Mouse (Mus musculus) lung, embryonic 14.5 days (tissue): Measurements from ENCODE around the gene Fbxo48. TPM values are rescaled to one million over a fixed set of nuclear protein-coding genes. Genes with fewer than 3 reads are reported as not detected.

Source experiments
- ATAC-seq: fragments of 200-750 bp; cut with Nextera tagmentation; 2 replicates; pipeline ENCODE4 v1.8.0; 2017; ENCODE audit warnings: mild to moderate bottlenecking, moderate TSS enrichment, moderate library complexity; ENCODE audit not compliant: insufficient read depth
- DNase-seq: peaks from one replicate; pipeline ENCODE4 v3.0.0-alpha.2; 2015
- H3K27ac ChIP-seq: fragments of 300-500 bp; sonication (generic); 2 replicates; pipeline ENCODE4 v1.5.1; 2014; ENCODE audit warnings: low read depth, mild to moderate bottlenecking, moderate library complexity
- H3K27me3 ChIP-seq: fragments of 300-500 bp; sonication (generic); 2 replicates; pipeline ENCODE4 v1.6.1; 2014; ENCODE audit warnings: low read length, control low read depth; ENCODE audit not compliant: insufficient read depth
- H3K36me3 ChIP-seq: fragments of 300-500 bp; sonication (generic); 2 replicates; pipeline ENCODE4 v1.6.1; 2014; ENCODE audit warnings: control low read depth; ENCODE audit not compliant: insufficient read depth
- H3K4me1 ChIP-seq: fragments of 300-500 bp; sonication (generic); 2 replicates; pipeline ENCODE4 v1.6.1; 2014; ENCODE audit warnings: antibody characterized with exemption, control low read depth; ENCODE audit not compliant: insufficient read depth
- H3K4me2 ChIP-seq: fragments of 300-500 bp; sonication (generic); 2 replicates; pipeline ENCODE4 v1.6.1; 2014; ENCODE audit warnings: mild to moderate bottlenecking
- H3K4me3 ChIP-seq: fragments of 300-500 bp; sonication (generic); 2 replicates; pipeline ENCODE4 v1.5.1; 2014; ENCODE audit warnings: low read depth, low read length
- H3K9ac ChIP-seq: fragments of 300-500 bp; sonication (generic); 2 replicates; pipeline ENCODE4 v1.6.1; 2014
- H3K9me3 ChIP-seq: fragments of 300-500 bp; sonication (generic); 2 replicates; pipeline ENCODE4 v1.6.1; 2016; ENCODE audit warnings: low read depth, low read length, control low read depth
- CTCF ChIP-seq: IDR thresholded peaks from 2 replicates; pipeline ENCODE4 v1.5.1; 2016; ENCODE audit warnings: antibody characterized with exemption, low read depth
- WGBS: fragments of 180-500 bp; shearing (Covaris S2); extraction: QIAGEN DNeasy Blood & Tissue Kit; methylation state at CpG from one replicate; pipeline ENCODE4 v1.1.7; 2014; 5-methylcytosine and 5-hydroxymethylcytosine counted together
- polyA plus RNA-seq: library from polyadenylated mRNA; unstranded; fragments of >200 nt; fragmentation: Nextera tagmentation; extraction: Ambion mirVana; gene quantifications from 2 replicates; pipeline ENCODE4 v1.2.1, GENCODE M21; 2014

Fbxo48 gene
- polyA plus RNA-seq, 1 experiment from 2014 or later, result 2.8 TPM

DNA sequence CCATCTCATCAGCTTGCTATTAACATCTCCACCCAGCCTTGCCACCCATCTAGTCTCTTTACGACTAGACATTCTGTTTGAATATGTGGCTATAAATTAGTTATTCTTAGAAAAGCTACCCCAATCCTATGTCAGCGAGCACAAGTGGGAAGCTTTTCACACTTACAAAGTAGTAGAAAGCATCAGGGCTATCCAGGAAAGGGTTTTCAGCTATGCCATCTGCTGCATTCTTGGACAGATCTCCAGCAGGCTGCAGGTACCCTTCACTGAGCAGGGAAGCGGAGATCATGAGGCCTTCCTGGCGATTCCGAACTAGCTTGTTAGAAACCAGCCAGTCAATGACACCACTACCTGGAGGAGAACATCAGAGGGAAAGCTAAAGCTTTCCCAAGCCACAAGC, 38.7 kb downstream of the Fbxo48 start:
- 89% methylated on average over 5 of the region's 5 CpGs for WGBS

DNA sequence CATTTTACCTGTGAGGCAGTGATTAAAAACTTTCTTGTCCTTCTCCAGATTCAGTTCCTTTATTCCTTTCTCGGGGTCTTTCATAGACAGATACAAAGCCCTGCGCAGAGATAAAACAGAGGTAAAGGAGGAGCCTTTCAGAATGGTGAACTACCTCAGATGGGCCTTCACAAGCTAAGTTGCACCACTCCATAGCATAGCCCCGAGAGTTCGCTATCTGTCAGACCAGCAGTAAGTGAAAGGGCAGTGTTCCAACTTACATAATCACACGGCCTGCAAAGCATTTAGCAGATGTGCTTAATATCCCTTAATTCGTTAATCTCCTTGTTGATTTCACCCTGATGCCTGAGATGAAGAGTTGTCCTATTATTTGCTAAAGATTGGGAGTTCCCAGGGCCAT, 41.7 kb downstream of the Fbxo48 start:
- ATAC-seq (no peak), DNase-seq (no peak)
- TF ChIP-seq CTCF, result no peak
- no peaks in the 10 kb centered on the region for H3K27me3 ChIP-seq
- H3K4me1 ChIP-seq, result no peaks in the 10 kb centered on the region
- H3K9ac ChIP-seq, result no peak overlapping the region
- no peaks in the 10 kb centered on the region for H3K9me3 ChIP-seq
- WGBS, result 79% methylated on average over 6 of the region's 6 CpGs
- no peaks in the 10 kb centered on the region for H3K36me3 ChIP-seq
- H3K4me3 ChIP-seq, result no peak overlapping the region
- no peak overlapping the region for H3K4me2 ChIP-seq
- no peak overlapping the region for H3K27ac ChIP-seq

More for the DNA sequence above, 38.7 kb downstream of the Fbxo48 start:
- Histone ChIP-seq H3K4me2 (no peak overlapping the region), H3K36me3 (no peaks in the 10 kb centered on the region), H3K9ac (no peak overlapping the region), H3K27me3 (no peaks in the 10 kb centered on the region), H3K4me1 (no peaks in the 10 kb centered on the region), H3K9me3 (no peaks in the 10 kb centered on the region), H3K4me3 (no peak overlapping the region), H3K27ac (no peak overlapping the region)
- TF ChIP-seq CTCF, result no peak
- ATAC-seq (no peak), DNase-seq (no peak)

DNA sequence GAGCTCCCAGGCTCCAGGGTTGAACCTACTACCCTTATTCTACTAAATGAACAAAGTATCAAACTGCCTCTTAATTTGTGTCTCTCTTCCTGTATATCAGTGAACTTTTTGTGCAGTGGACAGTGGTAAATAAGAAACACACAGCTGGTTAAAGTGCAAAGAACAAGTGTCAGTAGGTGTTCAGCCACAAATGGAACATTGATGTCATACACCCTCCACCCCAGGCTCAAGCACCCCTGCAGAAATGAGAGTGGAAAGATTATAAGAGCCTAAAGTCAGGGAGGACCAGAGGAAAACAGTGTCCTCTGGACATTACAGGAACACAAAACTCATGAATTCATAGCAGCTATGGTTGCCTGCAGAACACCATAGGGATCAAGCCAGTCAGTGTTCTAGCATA, 45.6 kb downstream of the Fbxo48 start:
- DNase-seq (no peak), ATAC-seq (no peak)
- Histone ChIP-seq H3K4me1 (no peaks in the 10 kb centered on the region), H3K4me3 (no peak overlapping the region), H3K4me2 (no peak overlapping the region), H3K9ac (no peak overlapping the region), H3K36me3 (no peaks in the 10 kb centered on the region), H3K9me3 (no peaks in the 10 kb centered on the region), H3K27me3 (no peaks in the 10 kb centered on the region), H3K27ac (no peak overlapping the region)
- no peak for TF ChIP-seq CTCF

DNA sequence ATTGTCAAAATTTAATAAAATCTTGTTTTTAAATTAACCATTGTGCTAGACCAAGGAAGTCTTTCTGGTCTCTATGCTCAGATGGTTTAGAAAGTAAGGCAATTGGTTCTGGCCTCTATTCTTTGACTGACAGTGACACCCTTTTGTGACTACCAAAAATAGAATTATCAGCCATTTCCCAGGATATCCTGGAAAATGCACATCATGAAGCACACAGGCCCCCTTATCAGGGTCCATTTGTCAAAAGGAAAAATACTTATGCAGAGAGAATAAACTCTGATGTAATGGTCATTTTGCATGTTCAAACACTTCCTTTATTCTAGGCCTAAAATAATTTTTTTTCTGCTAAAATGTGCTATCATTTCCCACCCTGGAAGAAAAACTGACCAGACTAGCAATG, 46.3 kb downstream of the Fbxo48 start:
- Histone ChIP-seq H3K4me3 (no peak overlapping the region), H3K27ac (no peak overlapping the region), H3K9ac (no peak overlapping the region), H3K9me3 (no peaks in the 10 kb centered on the region), H3K27me3 (no peaks in the 10 kb centered on the region), H3K4me2 (no peak overlapping the region), H3K36me3 (no peaks in the 10 kb centered on the region), H3K4me1 (no peaks in the 10 kb centered on the region)
- ATAC-seq, result no peak
- DNase-seq, result no peak
- no peak for TF ChIP-seq CTCF

DNA sequence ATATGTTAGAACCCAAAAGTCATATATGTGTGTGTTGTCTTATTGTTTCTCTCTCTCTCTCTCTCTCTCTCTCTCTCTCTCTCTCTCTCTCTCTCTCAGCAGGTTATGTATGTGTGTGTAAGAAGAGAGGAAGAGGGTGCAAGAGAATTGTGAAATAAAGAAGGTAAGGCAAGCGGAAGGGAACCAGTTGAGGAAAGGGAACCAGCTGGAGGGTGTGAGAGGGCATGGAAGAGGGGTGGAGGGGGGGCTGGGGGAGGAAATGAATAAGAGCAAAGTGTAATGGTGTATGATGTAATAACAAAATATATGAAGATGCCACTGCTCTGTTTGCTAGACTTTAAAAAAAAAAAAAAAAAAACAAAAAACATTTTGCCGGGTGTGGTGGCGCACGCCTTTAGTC, 48.2 kb downstream of the Fbxo48 start:
- H3K9ac ChIP-seq, result no peak overlapping the region
- 88% methylated on average over 4 of the region's 4 CpGs for WGBS
- no peak overlapping the region for H3K4me3 ChIP-seq
- ATAC-seq (no peak), DNase-seq (no peak)
- H3K4me1 ChIP-seq, result no peaks in the 10 kb centered on the region
- H3K36me3 ChIP-seq, result no peaks in the 10 kb centered on the region
- H3K27me3 ChIP-seq, result no peaks in the 10 kb centered on the region
- no peaks in the 10 kb centered on the region for H3K9me3 ChIP-seq
- H3K27ac ChIP-seq, result no peak overlapping the region
- H3K4me2 ChIP-seq, result no peak overlapping the region
- TF ChIP-seq CTCF, result no peak

DNA sequence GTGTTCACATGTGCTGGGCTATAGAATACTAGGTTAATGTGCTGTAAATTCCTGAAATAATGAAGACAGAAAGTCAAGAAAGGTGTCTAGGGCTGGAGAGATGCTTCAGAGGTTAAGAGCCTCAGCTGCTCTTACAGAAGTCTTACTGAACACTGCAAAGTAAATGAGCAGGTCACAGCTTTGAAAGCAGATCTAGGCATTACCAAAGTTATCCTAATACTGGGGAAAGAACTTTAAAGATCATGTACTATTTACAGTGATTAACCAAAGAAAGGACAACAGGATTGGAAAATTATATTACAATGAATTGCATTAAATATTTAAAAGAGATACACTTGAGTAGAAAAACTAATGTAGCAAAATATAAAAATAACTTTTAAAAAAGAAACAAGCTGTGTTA, 48.8 kb downstream of the Fbxo48 start:
- DNase-seq (no peak), ATAC-seq (no peak)
- TF ChIP-seq CTCF, result no peak

DNA sequence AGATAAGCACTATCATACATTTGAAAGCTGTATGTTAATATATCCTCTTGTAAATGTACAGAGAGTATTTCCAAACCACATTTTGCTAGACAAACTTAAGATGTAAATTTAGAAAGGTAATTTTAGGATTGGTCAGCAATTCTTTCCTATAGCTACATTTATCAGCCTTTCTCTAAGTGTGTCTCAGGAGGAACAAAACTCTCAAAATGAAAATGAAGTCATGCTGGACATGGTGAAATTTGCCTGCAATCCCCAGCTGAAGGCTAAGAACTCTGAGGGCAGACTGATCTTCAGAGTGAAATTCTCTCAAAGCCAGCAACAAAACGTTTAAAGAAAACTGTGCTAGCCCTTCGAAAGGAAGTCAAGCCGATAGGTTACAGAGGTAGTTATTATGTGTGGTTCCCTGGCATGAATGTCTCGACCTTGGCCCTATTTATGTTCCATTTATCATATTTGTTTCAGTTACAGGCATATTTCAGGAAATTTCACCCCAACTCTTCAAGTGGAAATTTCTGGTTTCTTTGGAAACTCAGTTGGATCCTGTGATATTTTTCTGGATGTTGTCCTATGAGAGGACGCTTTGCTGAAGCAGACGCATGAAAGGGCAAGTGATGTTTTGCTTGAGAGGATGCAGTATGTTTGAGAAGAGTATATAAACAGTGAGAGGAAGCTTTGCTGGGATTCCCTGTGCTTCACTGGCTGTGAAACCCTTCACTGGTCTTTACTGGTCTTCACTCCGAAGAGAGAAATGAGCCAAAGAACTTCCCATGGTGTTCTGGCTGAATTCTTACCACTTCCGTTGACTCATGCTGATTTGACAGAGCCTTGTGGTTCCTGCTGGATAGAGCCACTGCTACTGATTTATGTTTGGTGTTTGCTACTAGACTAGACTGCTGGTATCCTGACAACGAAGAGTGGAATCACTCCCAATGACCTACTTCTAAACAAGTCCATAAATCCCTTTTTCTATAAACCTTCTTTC, 49.5 kb downstream of the Fbxo48 start:
- Histone ChIP-seq H3K9ac (no peak overlapping the region), H3K27me3 (no peaks in the 10 kb centered on the region), H3K36me3 (no peaks in the 10 kb centered on the region), H3K4me3 (no peak overlapping the region), H3K9me3 (no peaks in the 10 kb centered on the region), H3K27ac (no peak overlapping the region), H3K4me1 (no peaks in the 10 kb centered on the region), H3K4me2 (no peak overlapping the region)
- no peak for ATAC-seq
- no peak for DNase-seq
- no peak for TF ChIP-seq CTCF
- 69% methylated on average over 9 of the region's 9 CpGs for WGBS

More for the DNA sequence above, 48.8 kb downstream of the Fbxo48 start:
- Histone ChIP-seq H3K36me3 (no peaks in the 10 kb centered on the region), H3K4me2 (no peak overlapping the region), H3K27me3 (no peaks in the 10 kb centered on the region), H3K9ac (no peak overlapping the region), H3K9me3 (no peaks in the 10 kb centered on the region), H3K27ac (no peak overlapping the region), H3K4me3 (no peak overlapping the region), H3K4me1 (no peaks in the 10 kb centered on the region)
